Mouse (Mus musculus) v-Abl transformed pro-B cells (cell line): ENCODE measurements around the gene Rnase4.

ENCODE experiments used
- in situ Hi-C, 2 experiments: fragments of 400-800 bp; cut with MboI; formaldehyde crosslinking; loops; one replicate each; pipeline ENCODE4 v1.15.1; 2025; ENCODE audit not compliant: unreplicated experiment in 2 of 2

Rnase4 gene

GRCm38 (mm10) chr14:51085911-51086310, 5.0 kb upstream of the Rnase4 start:
- in situ Hi-C loops, result loop anchor here (10.0 to 25.0 kb wide), 4 partner anchors 926 to 1911 kb away; partner anchors contain the start of genes Naa30 (in 1 of the 2), Rab2b (in 1 of the 2), Tmem253 (in 1 of the 2) and Tox4 (in 1 of the 2)

GRCm38 (mm10) chr14:51087762-51088161, 3.1 kb upstream of the Rnase4 start:
- in situ Hi-C loops, result loop anchor here (10.0 to 25.0 kb wide), 4 partner anchors 925 to 1913 kb away; partner anchors contain the start of genes Naa30 (in 1 of the 2), Rab2b (in 1 of the 2), Tmem253 (in 1 of the 2) and Tox4 (in 1 of the 2)

GRCm38 (mm10) chr14:51088166-51088969, 2.5 kb upstream of the Rnase4 start:
- in situ Hi-C loops, result loop anchor here (10.0 to 25.0 kb wide), 4 partner anchors 924 to 1914 kb away; partner anchors contain the start of genes Naa30 (in 1 of the 2), Rab2b (in 1 of the 2), Tmem253 (in 1 of the 2) and Tox4 (in 1 of the 2)

- in situ Hi-C loops, result loop anchor here (10.0 to 25.0 kb wide), 4 partner anchors 923 to 1914 kb away; partner anchors contain the start of genes Naa30 (in 1 of the 2), Rab2b (in 1 of the 2), Tmem253 (in 1 of the 2) and Tox4 (in 1 of the 2)
These were observed 1.8 kb upstream of the Rnase4 start for GRCm38 (mm10) chr14:51088970-51089673.

- in situ Hi-C loops, result loop anchor here (10.0 to 25.0 kb wide), 4 partner anchors 923 to 1915 kb away; partner anchors contain the start of genes Naa30 (in 1 of the 2), Rab2b (in 1 of the 2), Tmem253 (in 1 of the 2) and Tox4 (in 1 of the 2)
These were observed 1.2 kb upstream of the Rnase4 start for GRCm38 (mm10) chr14:51089674-51090076.

GRCm38 (mm10) chr14:51090077-51090781, 648 bp upstream of the Rnase4 start:
- in situ Hi-C loops, result loop anchor here (25.0 kb wide), 2 partner anchors 922 to 1603 kb away; partner anchors contain the start of genes Tmem253 (in 1 of the 2) and Zfp219 (in 1 of the 2)

GRCm38 (mm10) chr14:51092073-51092620, 1.3 kb downstream of the Rnase4 start:
- in situ Hi-C loops, result loop anchor here (25.0 kb wide), 2 partner anchors 920 to 1605 kb away; partner anchors contain the start of genes Tmem253 (in 1 of the 2) and Zfp219 (in 1 of the 2)

- in situ Hi-C loops, result loop anchor here (25.0 kb wide), 2 partner anchors 919 to 1606 kb away; partner anchors contain the start of genes Tmem253 (in 1 of the 2) and Zfp219 (in 1 of the 2)
These were observed 2.6 kb downstream of the Rnase4 start for GRCm38 (mm10) chr14:51093496-51093895.

- in situ Hi-C loops, result loop anchor here (25.0 kb wide), 2 partner anchors 918 to 1607 kb away; partner anchors contain the start of genes Tmem253 (in 1 of the 2) and Zfp219 (in 1 of the 2)
These were observed 3.4 kb downstream of the Rnase4 start for GRCm38 (mm10) chr14:51094096-51094875.

- in situ Hi-C loops, result loop anchor here (5.0 to 25.0 kb wide), 5 partner anchors 63 to 1608 kb away; partner anchors contain the start of genes Ang4 (in 2 of the 2), Tmem253 (in 1 of the 2) and Zfp219 (in 1 of the 2)
These were observed 4.0 kb downstream of the Rnase4 start for GRCm38 (mm10) chr14:51094921-51095320.

GRCm38 (mm10) chr14:51095736-51096524, 5.1 kb downstream of the Rnase4 start:
- in situ Hi-C loops, result loop anchor here (5.0 to 25.0 kb wide), 5 partner anchors 64 to 1609 kb away; partner anchors contain the start of genes Ang4 (in 2 of the 2), Tmem253 (in 1 of the 2) and Zfp219 (in 1 of the 2)

GRCm38 (mm10) chr14:51098300-51098699, 7.4 kb downstream of the Rnase4 start:
- in situ Hi-C loops, result loop anchor here (5.0 to 25.0 kb wide), 5 partner anchors 66 to 1611 kb away; partner anchors contain the start of genes Ang4 (in 2 of the 2), Tmem253 (in 1 of the 2) and Zfp219 (in 1 of the 2)

- in situ Hi-C loops, result loop anchor here (5.0 to 25.0 kb wide), 5 partner anchors 67 to 1612 kb away; partner anchors contain the start of genes Ang4 (in 2 of the 2), Tmem253 (in 1 of the 2) and Zfp219 (in 1 of the 2)
These were observed 8.0 kb downstream of the Rnase4 start for GRCm38 (mm10) chr14:51098921-51099320.

GRCm38 (mm10) chr14:51101284-51101683, 10.4 kb downstream of the Rnase4 start:
- in situ Hi-C loops, result loop anchor here (5.0 to 25.0 kb wide), 7 partner anchors 74 to 1239 kb away; partner anchors contain the start of genes Ear6 (in 1 of the 2), Sall2 (in 1 of the 2), Tmem253 (in 1 of the 2) and Zfp219 (in 1 of the 2)

GRCm38 (mm10) chr14:51103217-51103616, 12.3 kb downstream of the Rnase4 start:
- in situ Hi-C loops, result loop anchor here (5.0 to 25.0 kb wide), 7 partner anchors 72 to 1241 kb away; partner anchors contain the start of genes Ear6 (in 1 of the 2), Sall2 (in 1 of the 2), Tmem253 (in 1 of the 2) and Zfp219 (in 1 of the 2)

GRCm38 (mm10) chr14:51104366-51104765, 13.5 kb downstream of the Rnase4 start:
- in situ Hi-C loops, result loop anchor here (5.0 to 25.0 kb wide), 7 partner anchors 70 to 1242 kb away; partner anchors contain the start of genes Ear6 (in 1 of the 2), Sall2 (in 1 of the 2), Tmem253 (in 1 of the 2) and Zfp219 (in 1 of the 2)
